Mouse (Mus musculus): ENCODE data around the gene Galnt17.

GRCm38 (mm10) chr5:131107188-131107587 is 201.1 kb downstream of the Galnt17 start:
- TF ChIP-seq CTCF (IDR thresholded peaks at IDR 0.05; ENCODE audit: low read depth) (peak; percentile 29), EP300 (optimal IDR thresholded peaks at IDR 0.05) (no peak)

Measured in stomach, postnatal 0 days (tissue).